Mouse (Mus musculus): ENCODE results near the gene Rab21. TPM values are rescaled to one million over a fixed set of nuclear protein-coding genes. Genes with fewer than 3 reads are reported as not detected.
A peak's percentile ranks its signal among the peaks of the same experiment; 100 is the strongest.

The Rab21 gene
- polyA plus RNA-seq, 1 experiment from 2014 or later = 2.6 TPM

- DNase-seq (ENCODE audit: low spot score) = no peak
- peaks cover 28% of the 10 kb centered on the region for H3K4me1 ChIP-seq
- 0 out of 2 replicates have a peak, but pooled peaks cover 6% of the 10 kb centered on the region for H3K36me3 ChIP-seq
- peak overlapping the region; percentile 74 for H3K4me3 ChIP-seq
- 69% methylated on average over 11 of the region's 11 CpGs for WGBS
- no peaks in the 10 kb centered on the region for H3K27me3 ChIP-seq (ENCODE audit: low read depth, poor library complexity, severe bottlenecking)
- H3K9me3 ChIP-seq (replicated peaks) = no peaks in the 10 kb centered on the region
- peak overlapping the region; percentile 94 for H3K27ac ChIP-seq
Observed at GRCm38 (mm10) chr10:115316313-115316712, 919 bp upstream of the Rab21 start.

DNA sequence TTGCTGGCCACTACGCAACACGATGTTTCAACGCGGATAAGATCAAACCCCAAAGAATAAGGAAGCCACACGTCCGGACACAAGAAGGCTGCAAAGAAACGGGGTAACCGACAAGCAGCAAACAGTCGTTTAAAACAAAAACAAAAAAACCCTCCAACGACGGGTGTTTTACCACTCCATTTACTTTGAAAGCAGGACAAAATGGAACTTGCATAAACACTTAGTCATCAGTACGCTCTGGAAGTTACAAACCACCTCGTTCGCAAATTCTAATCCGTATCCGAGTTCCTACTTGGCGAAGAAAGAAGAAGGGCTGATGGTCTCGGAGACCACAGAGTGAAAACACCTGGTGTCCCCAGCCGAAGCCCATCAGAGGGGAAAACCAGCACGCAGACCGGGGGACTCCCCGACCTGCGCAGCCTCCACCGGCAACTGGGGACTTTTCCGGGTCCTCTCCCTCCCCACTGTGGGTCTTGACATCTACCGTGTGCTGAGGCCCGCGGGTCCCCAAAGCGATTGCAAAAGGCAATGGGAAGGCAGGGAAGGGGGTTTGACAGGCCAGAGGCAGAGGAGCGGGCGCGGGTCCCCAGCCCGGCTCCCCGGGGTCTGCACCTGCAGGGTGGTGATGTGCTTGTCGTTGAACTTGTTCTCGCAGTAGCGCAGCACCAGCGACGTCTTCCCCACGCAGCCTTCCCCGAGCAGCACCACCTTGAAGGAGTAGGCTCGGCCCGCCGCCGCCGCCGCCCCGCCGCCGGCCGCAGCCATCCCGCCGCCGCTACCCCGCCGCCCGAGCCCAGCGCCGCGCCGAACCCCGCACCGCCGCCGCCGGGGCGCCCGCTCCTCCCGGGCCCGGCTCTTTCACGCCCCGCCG, 577 bp downstream of the Rab21 start:
- no peaks in the 10 kb centered on the region for H3K27me3 ChIP-seq (ENCODE audit: low read depth, poor library complexity, severe bottlenecking)
- H3K27ac ChIP-seq = peak overlapping the region; percentile 94
- 4% methylated on average over 73 of the region's 73 CpGs for WGBS
- H3K4me3 ChIP-seq = peak overlapping the region; percentile 74
- H3K9me3 ChIP-seq (replicated peaks) = no peaks in the 10 kb centered on the region
- peaks cover 10% of the 10 kb centered on the region; the same call in 1 of the 2 replicates for H3K36me3 ChIP-seq
- H3K4me1 ChIP-seq = peaks cover 32% of the 10 kb centered on the region
- DNase-seq (ENCODE audit: low spot score) = no peak

DNA sequence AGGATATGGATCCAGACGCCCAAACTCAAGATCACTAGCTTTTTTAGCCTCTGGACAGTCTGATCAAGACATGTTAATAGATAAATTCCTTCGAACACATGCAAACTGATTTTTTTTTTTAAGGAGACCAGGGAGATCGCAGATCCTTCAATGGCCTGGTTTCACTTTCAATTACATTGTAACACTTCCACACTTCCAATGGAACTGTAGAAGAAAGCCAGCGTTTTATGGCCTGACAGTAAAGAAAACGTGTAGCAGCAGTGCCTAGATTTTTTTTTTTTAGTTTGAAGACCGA, 1.2 kb downstream of the Rab21 start:
- no peak overlapping the region for H3K27ac ChIP-seq
- peak overlapping the region; percentile 74 for H3K4me3 ChIP-seq
- H3K36me3 ChIP-seq = peaks cover 10% of the 10 kb centered on the region; the same call in 1 of the 2 replicates
- H3K27me3 ChIP-seq (ENCODE audit: low read depth, poor library complexity, severe bottlenecking) = no peaks in the 10 kb centered on the region
- H3K9me3 ChIP-seq (replicated peaks) = no peaks in the 10 kb centered on the region
- 37% methylated on average over 6 of the region's 6 CpGs for WGBS
- no peak for DNase-seq (ENCODE audit: low spot score)
- H3K4me1 ChIP-seq = peaks cover 32% of the 10 kb centered on the region

DNA sequence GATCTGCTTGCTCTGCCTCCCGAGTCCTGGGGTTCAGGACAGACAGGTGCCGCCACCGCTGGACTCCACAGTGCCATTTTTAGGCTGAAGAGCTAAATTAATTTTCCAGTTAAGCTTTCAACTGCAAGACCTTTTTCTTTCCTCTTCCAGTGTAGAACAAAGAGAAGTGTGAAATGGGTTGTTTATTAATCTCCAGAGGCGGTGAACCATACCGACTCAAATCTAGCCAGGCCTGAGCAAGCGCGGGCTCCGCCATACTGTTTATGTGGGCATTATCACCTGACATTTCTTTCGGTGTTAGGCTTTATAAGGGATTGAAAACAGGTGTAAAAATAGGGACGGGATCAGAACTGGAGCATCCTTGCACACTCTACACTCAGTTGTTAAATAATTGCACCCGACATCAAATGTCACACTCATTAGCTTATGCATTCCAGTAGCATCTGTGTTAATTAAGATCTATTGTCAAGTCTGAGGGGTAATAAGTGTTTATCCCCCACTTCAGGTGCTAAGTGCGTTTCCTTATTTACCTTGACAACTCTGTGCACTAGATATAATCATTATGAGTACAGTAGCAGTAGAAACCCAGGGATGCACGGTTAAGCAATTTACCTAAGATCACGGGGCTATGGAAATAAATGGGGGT, 1.6 kb downstream of the Rab21 start:
- peak overlapping the region; percentile 74 for H3K4me3 ChIP-seq
- H3K4me1 ChIP-seq = peaks cover 32% of the 10 kb centered on the region
- no peak overlapping the region for H3K27ac ChIP-seq
- peaks cover 10% of the 10 kb centered on the region; the same call in 1 of the 2 replicates for H3K36me3 ChIP-seq
- no peak for DNase-seq (ENCODE audit: low spot score)
- no peaks in the 10 kb centered on the region for H3K9me3 ChIP-seq (replicated peaks)
- H3K27me3 ChIP-seq (ENCODE audit: low read depth, poor library complexity, severe bottlenecking) = no peaks in the 10 kb centered on the region
- WGBS = 89% methylated on average over 14 of the region's 14 CpGs

- Histone ChIP-seq H3K27ac (no peak overlapping the region), H3K4me3 (no peak overlapping the region), H3K4me1 (peaks cover 32% of the 10 kb centered on the region), H3K9me3 (replicated peaks) (no peaks in the 10 kb centered on the region), H3K36me3 (peaks cover 10% of the 10 kb centered on the region; the same call in 1 of the 2 replicates), H3K27me3 (ENCODE audit: low read depth, poor library complexity, severe bottlenecking) (no peaks in the 10 kb centered on the region)
- no peak for DNase-seq (ENCODE audit: low spot score)
- 77% methylated on average over 3 of the region's 3 CpGs for WGBS
Observed at GRCm38 (mm10) chr10:115312732-115313131, 2.7 kb downstream of the Rab21 start.

DNA sequence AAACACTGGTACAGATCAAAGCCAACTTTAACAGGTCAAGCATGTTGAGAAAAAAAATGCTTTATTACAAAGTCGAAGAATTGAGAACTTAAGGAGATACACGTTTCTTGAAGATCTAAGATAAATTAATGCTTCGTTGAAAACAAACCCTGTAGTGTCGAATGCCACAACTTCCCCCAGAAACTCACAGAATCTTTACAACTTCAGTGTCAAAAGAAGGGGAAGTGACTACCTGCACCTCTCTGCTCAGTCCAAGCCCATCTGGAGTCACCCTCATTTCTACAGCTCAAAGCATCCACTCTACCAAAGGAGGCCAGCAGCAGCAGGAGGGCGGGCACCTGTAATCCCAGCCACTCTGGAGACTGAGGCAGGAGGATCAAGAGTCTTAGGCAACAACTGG, 3.2 kb downstream of the Rab21 start:
- 91% methylated on average over 5 of the region's 5 CpGs for WGBS
- H3K36me3 ChIP-seq = peaks cover 10% of the 10 kb centered on the region; the same call in 1 of the 2 replicates

DNA sequence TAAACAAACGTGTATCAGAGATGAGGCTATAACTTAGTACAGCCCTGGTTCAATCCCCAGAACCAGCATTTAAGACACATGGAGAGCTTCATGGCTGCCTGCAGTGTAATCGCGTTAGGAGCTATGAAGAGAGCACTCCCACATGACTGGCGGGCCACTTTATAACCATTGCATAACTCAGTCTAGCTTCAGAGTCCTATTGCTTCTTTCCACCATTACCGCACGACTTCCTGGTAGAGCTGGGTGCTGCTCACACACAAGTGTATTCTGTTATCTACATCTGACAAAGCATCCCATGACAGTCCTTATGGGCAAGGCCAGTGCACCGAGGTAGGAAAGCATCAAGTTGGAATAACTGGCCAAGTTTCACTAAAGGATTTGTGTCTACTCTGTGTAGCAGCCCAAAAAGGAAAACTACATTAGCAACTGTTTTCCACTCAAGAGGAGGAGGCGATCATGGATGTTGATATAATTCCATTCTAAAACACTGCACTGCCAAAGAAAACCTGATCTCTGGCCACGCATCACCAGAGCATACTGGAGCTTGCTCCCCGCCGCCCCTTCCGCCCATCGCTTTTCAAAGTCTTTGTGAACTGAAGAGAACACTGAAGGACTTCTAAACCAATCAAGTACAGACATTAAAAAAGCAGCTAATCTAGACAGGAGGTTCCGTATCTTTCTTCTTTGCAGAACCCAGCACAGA, 4.0 kb downstream of the Rab21 start:
- Histone ChIP-seq H3K27me3 (ENCODE audit: low read depth, poor library complexity, severe bottlenecking) (no peaks in the 10 kb centered on the region), H3K9me3 (replicated peaks) (no peaks in the 10 kb centered on the region), H3K36me3 (peaks cover 10% of the 10 kb centered on the region; the same call in 1 of the 2 replicates), H3K4me3 (no peak overlapping the region), H3K4me1 (peaks cover 31% of the 10 kb centered on the region), H3K27ac (no peak overlapping the region)
- WGBS = 94% methylated on average over 14 of the region's 14 CpGs
- DNase-seq (ENCODE audit: low spot score) = no peak

More for the DNA sequence above, 3.2 kb downstream of the Rab21 start:
- Histone ChIP-seq H3K27ac (no peak overlapping the region), H3K27me3 (ENCODE audit: low read depth, poor library complexity, severe bottlenecking) (no peaks in the 10 kb centered on the region), H3K9me3 (replicated peaks) (no peaks in the 10 kb centered on the region), H3K4me1 (peaks cover 32% of the 10 kb centered on the region), H3K4me3 (no peak overlapping the region)
- no peak for DNase-seq (ENCODE audit: low spot score)

GRCm38 (mm10) chr10:115309191-115309590, 6.2 kb downstream of the Rab21 start:
- WGBS = 93% methylated on average over 4 of the region's 4 CpGs
- no peak overlapping the region for H3K4me3 ChIP-seq
- peaks cover 12% of the 10 kb centered on the region for H3K36me3 ChIP-seq
- DNase-seq (ENCODE audit: low spot score) = no peak
- no peaks in the 10 kb centered on the region for H3K9me3 ChIP-seq (replicated peaks)
- H3K4me1 ChIP-seq = peaks cover 23% of the 10 kb centered on the region
- no peak overlapping the region for H3K27ac ChIP-seq
- no peaks in the 10 kb centered on the region for H3K27me3 ChIP-seq (ENCODE audit: low read depth, poor library complexity, severe bottlenecking)

DNA sequence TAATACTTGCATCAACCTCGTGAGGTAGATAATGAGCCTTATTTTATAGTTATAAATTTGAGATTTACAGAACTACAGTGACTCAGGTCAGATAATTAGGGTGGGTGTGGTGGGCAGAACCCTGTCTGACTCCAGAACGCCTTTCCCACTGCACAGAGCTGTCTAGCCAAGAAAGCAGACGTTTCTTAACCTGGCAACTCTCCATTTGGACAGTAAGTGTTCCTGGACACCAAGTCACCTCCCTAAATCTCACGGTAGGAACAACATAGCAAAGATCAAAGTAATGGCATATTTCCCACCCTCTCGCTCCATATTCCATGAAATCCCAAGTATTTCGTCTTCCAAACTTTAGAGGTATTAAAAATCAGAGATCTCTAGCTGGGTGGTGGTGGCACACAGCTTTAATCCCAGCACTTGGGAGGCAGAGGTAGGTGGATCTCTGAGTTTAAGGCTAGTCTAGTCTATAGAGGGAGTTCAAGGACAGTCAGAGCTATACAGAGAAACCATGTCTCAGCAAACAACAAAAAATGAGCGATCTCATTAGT, 8.0 kb downstream of the Rab21 start:
- Histone ChIP-seq H3K27me3 (ENCODE audit: low read depth, poor library complexity, severe bottlenecking) (no peaks in the 10 kb centered on the region), H3K27ac (no peak overlapping the region), H3K4me3 (no peak overlapping the region), H3K4me1 (peaks cover 5% of the 10 kb centered on the region), H3K9me3 (replicated peaks) (no peaks in the 10 kb centered on the region), H3K36me3 (peaks cover 25% of the 10 kb centered on the region)
- DNase-seq (ENCODE audit: low spot score) = peak; percentile 8
- WGBS = 93% methylated on average over 7 of the region's 7 CpGs

- no peak overlapping the region for H3K27ac ChIP-seq
- DNase-seq (ENCODE audit: low spot score) = no peak
- H3K4me1 ChIP-seq = no peaks in the 10 kb centered on the region
- H3K27me3 ChIP-seq (ENCODE audit: low read depth, poor library complexity, severe bottlenecking) = no peaks in the 10 kb centered on the region
- peaks cover 68% of the 10 kb centered on the region for H3K36me3 ChIP-seq
- H3K4me3 ChIP-seq = no peak overlapping the region
- 92% methylated on average over 4 of the region's 4 CpGs for WGBS
- no peaks in the 10 kb centered on the region for H3K9me3 ChIP-seq (replicated peaks)
Observed at GRCm38 (mm10) chr10:115298683-115299082, 16.7 kb downstream of the Rab21 start.

- Histone ChIP-seq H3K27me3 (ENCODE audit: low read depth, poor library complexity, severe bottlenecking) (no peaks in the 10 kb centered on the region), H3K36me3 (peaks cover 72% of the 10 kb centered on the region), H3K9me3 (replicated peaks) (no peaks in the 10 kb centered on the region), H3K27ac (no peak overlapping the region), H3K4me3 (no peak overlapping the region), H3K4me1 (no peaks in the 10 kb centered on the region)
- WGBS = 87% methylated on average over 5 of the region's 5 CpGs
- DNase-seq (ENCODE audit: low spot score) = no peak
Observed at GRCm38 (mm10) chr10:115297582-115297981, 17.8 kb downstream of the Rab21 start.

DNA sequence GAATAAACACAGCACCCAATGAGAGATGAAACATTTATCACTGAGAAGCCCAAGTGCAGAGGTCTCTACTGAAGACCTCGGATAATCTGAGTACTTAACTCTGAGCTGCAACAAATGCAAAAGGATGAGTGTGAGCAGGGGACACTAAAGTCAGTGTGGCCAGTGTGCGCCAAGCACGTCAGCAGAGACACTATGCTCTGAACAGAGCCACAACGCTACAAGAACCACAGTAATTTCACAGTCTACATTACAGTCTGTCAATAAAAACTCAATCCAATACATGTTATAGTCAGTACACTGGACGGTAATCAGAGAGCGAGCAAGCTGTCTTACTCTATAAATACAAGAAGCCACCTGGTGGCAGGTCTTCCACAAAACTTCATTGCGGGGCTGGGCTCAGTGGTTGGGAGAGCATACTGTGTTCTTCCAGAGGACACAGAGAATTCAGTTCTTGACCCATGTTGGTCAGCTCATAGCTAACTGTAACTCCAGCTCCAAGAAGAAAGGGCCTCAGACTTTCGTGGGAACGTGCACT, 18.9 kb downstream of the Rab21 start:
- no peaks in the 10 kb centered on the region for H3K27me3 ChIP-seq (ENCODE audit: low read depth, poor library complexity, severe bottlenecking)
- H3K4me1 ChIP-seq = no peaks in the 10 kb centered on the region
- 92% methylated on average over 9 of the region's 9 CpGs for WGBS
- DNase-seq (ENCODE audit: low spot score) = peak; percentile 26
- peaks cover 79% of the 10 kb centered on the region for H3K36me3 ChIP-seq
- no peaks in the 10 kb centered on the region for H3K9me3 ChIP-seq (replicated peaks)
- no peak overlapping the region for H3K27ac ChIP-seq
- no peak overlapping the region for H3K4me3 ChIP-seq

Measured in limb, embryonic 10.5 days (tissue).